Mouse (Mus musculus): ENCODE results near the gene Nt5c2. TPM values are rescaled to one million over a fixed set of nuclear protein-coding genes. Genes with fewer than 3 reads are reported as not detected.
A peak's percentile ranks its signal among the peaks of the same experiment; 100 is the strongest.

The Nt5c2 gene
- polyA plus RNA-seq, 1 experiment from 2014 or later: 68.4 TPM

DNA sequence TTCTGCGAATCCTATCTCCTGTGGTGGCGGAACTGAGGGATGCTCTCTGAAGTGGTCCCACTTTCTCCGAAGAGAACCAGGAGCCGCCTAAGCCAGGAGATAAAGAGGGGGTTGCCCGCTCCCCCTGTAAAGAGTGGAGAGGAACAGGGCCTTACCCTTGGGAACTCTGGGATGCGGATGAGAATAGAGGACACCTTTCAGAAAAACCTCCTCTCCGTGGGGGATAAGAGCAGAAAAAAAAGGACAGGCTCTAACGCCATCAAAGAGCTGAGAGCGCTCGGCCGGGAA, 850 bp downstream of the Nt5c2 start:
- Histone ChIP-seq H3K9ac (ENCODE audit: low read depth, low read length) (no peak overlapping the region), H3K9me3 (replicated peaks; ENCODE audit: low read length) (no peaks in the 10 kb centered on the region), H3K27ac (no peak overlapping the region), H3K27me3 (ENCODE audit: insufficient read depth, low read length) (peaks cover 43% of the 10 kb centered on the region), H3K4me2 (ENCODE audit: low read length) (peak overlapping the region; percentile 59), H3K4me3 (replicated peaks; ENCODE audit: low read depth, low read length) (peak overlapping the region; percentile 16), H3K4me1 (replicated peaks; ENCODE audit: insufficient read depth, low read length) (peaks cover 9% of the 10 kb centered on the region), H3K36me3 (ENCODE audit: insufficient read depth, low read length) (no peaks in the 10 kb centered on the region)
- ATAC-seq (replicated peaks; ENCODE audit: low FRiP score, low read depth): no peak
- TF ChIP-seq CTCF (IDR thresholded peaks at IDR 0.05; ENCODE audit: low read depth): no peak
- 2% methylated on average over 11 of the region's 11 CpGs for WGBS
- no peak for DNase-seq (ENCODE audit: low spot score)

DNA sequence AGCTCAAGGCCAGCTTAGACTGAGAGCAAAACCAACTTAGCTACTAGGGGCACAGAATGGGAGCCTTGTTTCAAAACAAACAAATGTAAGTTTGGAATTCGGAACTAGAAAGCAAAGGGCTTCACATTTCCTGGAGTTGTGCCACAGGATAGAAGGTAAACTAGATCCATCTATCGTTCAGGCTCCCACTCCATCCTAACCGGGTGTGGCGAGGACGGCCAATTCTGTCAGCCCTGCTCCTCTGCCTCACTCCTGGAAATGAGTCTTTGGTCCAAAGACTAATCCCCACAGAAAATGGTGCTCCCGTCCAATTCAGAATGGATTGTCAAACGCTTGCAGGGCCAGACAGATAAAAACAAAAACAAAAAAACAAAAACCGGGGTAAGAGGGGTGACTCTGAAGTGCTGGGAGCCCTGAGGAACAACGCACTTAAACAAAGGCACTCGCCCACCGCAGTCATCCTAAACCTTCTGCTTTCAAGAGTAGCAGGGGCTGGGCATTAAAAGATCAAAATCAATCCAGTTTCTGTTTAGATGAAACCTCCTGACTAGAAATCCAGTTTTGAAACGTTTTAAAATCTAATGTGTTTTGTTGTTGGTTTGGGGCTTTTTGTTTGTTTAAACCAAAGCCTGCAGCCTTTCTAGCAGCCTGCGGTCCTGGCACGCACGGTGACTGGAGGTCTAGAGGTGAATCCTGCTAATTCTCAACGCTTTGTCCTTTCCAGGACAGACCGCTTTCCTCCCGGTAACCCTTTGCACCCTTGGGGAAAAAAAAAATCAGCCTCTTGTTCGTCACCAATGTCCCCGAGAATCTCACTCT, 1.4 kb downstream of the Nt5c2 start:
- Histone ChIP-seq H3K9me3 (replicated peaks; ENCODE audit: low read length) (no peaks in the 10 kb centered on the region), H3K4me2 (ENCODE audit: low read length) (0 out of 2 replicates have a peak overlapping the region, but pooled peaks have one; percentile 59), H3K9ac (ENCODE audit: low read depth, low read length) (no peak overlapping the region), H3K27me3 (ENCODE audit: insufficient read depth, low read length) (peaks cover 43% of the 10 kb centered on the region), H3K36me3 (ENCODE audit: insufficient read depth, low read length) (no peaks in the 10 kb centered on the region), H3K27ac (no peak overlapping the region), H3K4me3 (replicated peaks; ENCODE audit: low read depth, low read length) (no peak overlapping the region), H3K4me1 (replicated peaks; ENCODE audit: insufficient read depth, low read length) (peaks cover 9% of the 10 kb centered on the region)
- ATAC-seq (replicated peaks; ENCODE audit: low FRiP score, low read depth) (no peak), DNase-seq (ENCODE audit: low spot score) (no peak)
- WGBS: 10% methylated on average over 20 of the region's 20 CpGs
- TF ChIP-seq CTCF (IDR thresholded peaks at IDR 0.05; ENCODE audit: low read depth): no peak

DNA sequence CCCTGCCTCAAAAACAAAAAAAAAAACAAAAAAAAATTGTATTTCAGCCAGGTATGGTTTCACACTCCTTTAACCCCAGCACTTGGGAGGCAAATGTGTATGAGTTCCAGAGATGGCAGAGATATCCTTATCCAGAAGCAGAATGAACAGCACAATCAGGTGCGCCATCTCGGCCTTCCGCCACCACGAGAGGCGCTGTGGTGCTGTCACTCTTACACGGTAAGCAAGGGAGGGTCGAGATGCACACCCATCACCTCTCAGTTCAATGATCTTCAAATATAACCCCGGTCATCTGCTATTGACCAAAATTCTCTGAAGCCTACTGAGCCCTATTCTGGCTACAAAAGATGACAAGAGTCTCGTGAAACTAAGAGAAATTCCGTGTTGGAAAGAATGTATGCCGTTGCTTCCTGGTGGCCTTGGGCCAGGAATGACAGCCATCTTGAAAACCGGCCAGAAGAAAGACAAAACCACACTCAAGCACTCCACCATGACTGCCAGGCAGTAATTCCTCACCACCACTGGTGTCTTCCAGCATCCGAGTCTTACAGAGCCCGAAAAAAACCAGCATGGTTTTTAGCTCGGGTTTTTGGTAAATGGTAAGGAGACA, 2.3 kb downstream of the Nt5c2 start:
- H3K4me3 ChIP-seq (replicated peaks; ENCODE audit: low read depth, low read length): no peak overlapping the region
- ATAC-seq (replicated peaks; ENCODE audit: low FRiP score, low read depth): no peak
- TF ChIP-seq CTCF (IDR thresholded peaks at IDR 0.05; ENCODE audit: low read depth): no peak
- H3K27me3 ChIP-seq (ENCODE audit: insufficient read depth, low read length): peaks cover 39% of the 10 kb centered on the region
- H3K9me3 ChIP-seq (replicated peaks; ENCODE audit: low read length): no peaks in the 10 kb centered on the region
- no peak overlapping the region for H3K9ac ChIP-seq (ENCODE audit: low read depth, low read length)
- no peak overlapping the region for H3K4me2 ChIP-seq (ENCODE audit: low read length)
- no peak for DNase-seq (ENCODE audit: low spot score)
- H3K27ac ChIP-seq: no peak overlapping the region
- H3K36me3 ChIP-seq (ENCODE audit: insufficient read depth, low read length): no peaks in the 10 kb centered on the region
- 89% methylated on average over 15 of the region's 15 CpGs for WGBS
- peaks cover 9% of the 10 kb centered on the region for H3K4me1 ChIP-seq (replicated peaks; ENCODE audit: insufficient read depth, low read length)

DNA sequence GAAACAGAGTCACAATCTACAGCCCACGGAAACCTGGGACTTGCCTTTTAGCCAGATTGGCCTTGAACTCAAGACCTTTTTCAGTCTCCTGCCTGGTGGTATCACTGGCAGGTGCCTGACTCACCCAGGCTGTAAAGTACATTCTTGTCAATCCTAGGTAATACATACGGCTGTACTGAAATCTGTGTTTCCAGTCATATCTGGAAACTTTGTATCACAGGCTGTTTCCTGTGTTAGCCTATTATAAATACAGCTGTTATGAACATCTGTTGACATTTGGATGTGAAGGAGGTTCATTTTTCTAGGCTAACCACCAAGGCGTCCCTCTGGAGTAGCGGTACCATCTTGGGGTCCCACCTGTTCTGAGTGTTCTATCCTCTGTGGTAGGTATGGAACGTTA, 5.0 kb downstream of the Nt5c2 start:
- H3K27ac ChIP-seq: no peak overlapping the region
- 90% methylated on average over 5 of the region's 5 CpGs for WGBS

DNA sequence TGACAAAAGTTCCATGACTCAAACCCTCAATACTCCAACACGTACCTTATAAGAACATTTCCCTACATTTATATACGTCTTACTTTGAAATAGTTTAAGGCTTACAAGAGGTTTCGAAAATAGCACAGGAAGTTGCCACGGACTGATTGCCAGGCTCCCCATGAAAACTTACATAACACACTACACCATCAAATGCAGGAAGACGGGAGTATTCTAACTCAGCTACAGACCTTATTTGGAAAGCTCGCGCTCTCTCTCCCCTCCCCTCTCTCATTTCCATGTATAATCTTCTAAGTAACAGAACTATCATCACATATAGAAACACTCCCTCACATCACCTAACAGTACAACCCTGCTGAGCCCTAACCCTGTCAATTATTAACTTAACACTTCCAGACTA, 5.5 kb downstream of the Nt5c2 start:
- no peak overlapping the region for H3K27ac ChIP-seq
- H3K36me3 ChIP-seq (ENCODE audit: insufficient read depth, low read length): no peaks in the 10 kb centered on the region
- H3K4me1 ChIP-seq (replicated peaks; ENCODE audit: insufficient read depth, low read length): no peaks in the 10 kb centered on the region; the same call in 1 of the 2 replicates
- H3K4me3 ChIP-seq (replicated peaks; ENCODE audit: low read depth, low read length): no peak overlapping the region
- ATAC-seq (replicated peaks; ENCODE audit: low FRiP score, low read depth) (no peak), DNase-seq (ENCODE audit: low spot score) (no peak)
- WGBS: 86% methylated on average over 7 of the region's 7 CpGs
- peaks cover 20% of the 10 kb centered on the region for H3K27me3 ChIP-seq (ENCODE audit: insufficient read depth, low read length)
- H3K9me3 ChIP-seq (replicated peaks; ENCODE audit: low read length): no peaks in the 10 kb centered on the region
- no peak overlapping the region for H3K4me2 ChIP-seq (ENCODE audit: low read length)
- no peak for TF ChIP-seq CTCF (IDR thresholded peaks at IDR 0.05; ENCODE audit: low read depth)
- H3K9ac ChIP-seq (ENCODE audit: low read depth, low read length): no peak overlapping the region

More for the DNA sequence above, 5.0 kb downstream of the Nt5c2 start:
- Histone ChIP-seq H3K4me1 (replicated peaks; ENCODE audit: insufficient read depth, low read length) (peaks cover 2% of the 10 kb centered on the region), H3K4me2 (ENCODE audit: low read length) (no peak overlapping the region), H3K36me3 (ENCODE audit: insufficient read depth, low read length) (no peaks in the 10 kb centered on the region), H3K9ac (ENCODE audit: low read depth, low read length) (no peak overlapping the region), H3K9me3 (replicated peaks; ENCODE audit: low read length) (no peaks in the 10 kb centered on the region), H3K27me3 (ENCODE audit: insufficient read depth, low read length) (peaks cover 25% of the 10 kb centered on the region), H3K4me3 (replicated peaks; ENCODE audit: low read depth, low read length) (no peak overlapping the region)
- ATAC-seq (replicated peaks; ENCODE audit: low FRiP score, low read depth): no peak
- TF ChIP-seq CTCF (IDR thresholded peaks at IDR 0.05; ENCODE audit: low read depth): no peak
- DNase-seq (ENCODE audit: low spot score): no peak

DNA sequence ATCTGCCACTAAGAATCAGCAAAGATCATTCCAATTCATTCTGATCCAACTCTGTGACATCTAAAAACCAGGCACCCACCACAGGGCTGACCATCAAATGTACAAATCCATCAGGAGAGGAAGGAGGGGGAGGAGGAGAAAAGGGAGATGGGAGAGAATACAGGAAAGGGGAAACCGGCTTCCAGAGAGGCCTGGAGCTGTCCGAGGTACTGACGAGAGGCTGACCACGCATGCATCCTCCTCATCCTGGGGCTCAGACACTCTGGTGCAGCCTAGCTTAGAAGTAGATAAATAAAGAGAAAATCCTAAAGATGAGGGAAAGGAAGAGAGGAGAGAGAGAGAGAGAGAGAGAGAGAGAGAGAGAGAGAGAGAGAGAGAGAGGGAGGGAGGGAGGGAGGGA, 8.6 kb downstream of the Nt5c2 start:
- H3K27me3 ChIP-seq (ENCODE audit: insufficient read depth, low read length): no peaks in the 10 kb centered on the region
- no peaks in the 10 kb centered on the region for H3K9me3 ChIP-seq (replicated peaks; ENCODE audit: low read length)
- H3K4me3 ChIP-seq (replicated peaks; ENCODE audit: low read depth, low read length): no peak overlapping the region
- 1% methylated on average over 4 of the region's 4 CpGs for WGBS
- H3K36me3 ChIP-seq (ENCODE audit: insufficient read depth, low read length): no peaks in the 10 kb centered on the region
- H3K4me2 ChIP-seq (ENCODE audit: low read length): no peak overlapping the region
- no peak overlapping the region for H3K27ac ChIP-seq
- TF ChIP-seq CTCF (IDR thresholded peaks at IDR 0.05; ENCODE audit: low read depth): no peak
- H3K4me1 ChIP-seq (replicated peaks; ENCODE audit: insufficient read depth, low read length): no peaks in the 10 kb centered on the region
- DNase-seq (ENCODE audit: low spot score) (peak; percentile 82), ATAC-seq (replicated peaks; ENCODE audit: low FRiP score, low read depth) (no peak)
- H3K9ac ChIP-seq (ENCODE audit: low read depth, low read length): no peak overlapping the region

Data from kidney, postnatal 0 days (tissue).